Mouse (Mus musculus): ENCODE data around the gene Slc25a28. TPM values are rescaled to one million over a fixed set of nuclear protein-coding genes. Genes with fewer than 3 reads are reported as not detected.

Slc25a28 gene
- total RNA-seq, 2 experiments from 2014 or later = 22.0 to 23.3 TPM

GRCm38 (mm10) chr19:43647261-43647660 is 27.4 kb downstream of the Slc25a28 start:
- DNase-seq = no peak

GRCm38 (mm10) chr19:43646852-43647251 is 27.8 kb downstream of the Slc25a28 start:
- no peak for DNase-seq
- intact Hi-C loops (cut with DNase I) = no loop called here

More at GRCm38 (mm10) chr19:43647261-43647660, 27.4 kb downstream of the Slc25a28 start:
- intact Hi-C loops (cut with DNase I) = no loop called here

GRCm38 (mm10) chr19:43645508-43645907 is 29.2 kb downstream of the Slc25a28 start:
- intact Hi-C loops (cut with DNase I) = no loop called here
- DNase-seq = no peak

- no peak for DNase-seq
- intact Hi-C loops (cut with DNase I) = no loop called here
Observed at GRCm38 (mm10) chr19:43642843-43643242, 31.8 kb downstream of the Slc25a28 start.

GRCm38 (mm10) chr19:43641833-43642232 is 32.8 kb downstream of the Slc25a28 start:
- DNase-seq = no peak
- intact Hi-C loops (cut with DNase I) = no loop called here

- intact Hi-C loops (cut with DNase I) = loop anchor here (1.0 to 5.0 kb wide), 3 partner anchors 25 to 130 kb away; no protein-coding TSS in a partner anchor
- DNase-seq = peak; percentile 85 to 93
Observed at GRCm38 (mm10) chr19:43630466-43631251, 44.0 kb downstream of the Slc25a28 start.

GRCm38 (mm10) chr19:43629088-43629487 is 45.6 kb downstream of the Slc25a28 start:
- no peak for DNase-seq
- intact Hi-C loops (cut with DNase I) = no loop called here

GRCm38 (mm10) chr19:43627345-43627744 is 47.3 kb downstream of the Slc25a28 start:
- no peak for DNase-seq
- intact Hi-C loops (cut with DNase I) = no loop called here

GRCm38 (mm10) chr19:43626160-43626559 is 48.5 kb downstream of the Slc25a28 start:
- intact Hi-C loops (cut with DNase I) = loop anchor here (1.0 kb wide), 1 partner anchor 97 kb away; no protein-coding TSS in a partner anchor
- DNase-seq = no peak

GRCm38 (mm10) chr19:43623913-43624312 is 50.8 kb downstream of the Slc25a28 start:
- DNase-seq = peak in 1 of 2 experiments; percentile 44
- intact Hi-C loops (cut with DNase I) = loop anchor here (2.0 kb wide), 2 partner anchors 53 to 129 kb away; no protein-coding TSS in a partner anchor

- intact Hi-C loops (cut with DNase I) = no loop called here
Observed at GRCm38 (mm10) chr19:43619916-43620479, 54.7 kb downstream of the Slc25a28 start.

GRCm38 (mm10) chr19:43618505-43619030 is 56.1 kb downstream of the Slc25a28 start:
- no peak for DNase-seq
- intact Hi-C loops (cut with DNase I) = no loop called here

More at GRCm38 (mm10) chr19:43619916-43620479, 54.7 kb downstream of the Slc25a28 start:
- no peak for DNase-seq

GRCm38 (mm10) chr19:43617761-43618349 is 56.8 kb downstream of the Slc25a28 start:
- DNase-seq = no peak
- intact Hi-C loops (cut with DNase I) = no loop called here

GRCm38 (mm10) chr19:43616889-43617288 is 57.8 kb downstream of the Slc25a28 start:
- intact Hi-C loops (cut with DNase I) = no loop called here
- no peak for DNase-seq

GRCm38 (mm10) chr19:43616415-43616861 is 58.2 kb downstream of the Slc25a28 start:
- peak in 1 of 2 experiments; percentile 23 for DNase-seq
- intact Hi-C loops (cut with DNase I) = no loop called here

GRCm38 (mm10) chr19:43615571-43616414 is 58.9 kb downstream of the Slc25a28 start:
- intact Hi-C loops (cut with DNase I) = no loop called here
- DNase-seq = peak in 1 of 2 experiments; percentile 18

- intact Hi-C loops (cut with DNase I) = no loop called here
- no peak for DNase-seq
Observed at GRCm38 (mm10) chr19:43615074-43615445, 59.6 kb downstream of the Slc25a28 start.

- intact Hi-C loops (cut with DNase I) = no loop called here
- DNase-seq = peak in 1 of 2 experiments; percentile 37
Observed at GRCm38 (mm10) chr19:43614341-43615073, 60.2 kb downstream of the Slc25a28 start.
